Mouse (Mus musculus) spleen, adult 2 months (tissue): ENCODE measurements at regions not wholly inside any gene's neighbourhood (a gene's known extent, or its start where the extent isn't known, plus 50 kb on each side); places are given as distances from the start of the nearest gene placed in this dataset.

Source experiments
- CTCF ChIP-seq: fragments of 200-500 bp; IDR thresholded peaks from 2 replicates; pipeline ENCODE4 v1.5.1; 2011; ENCODE audit warnings: mild to moderate bottlenecking, inconsistent platforms; ENCODE audit not compliant: insufficient read depth, insufficient read length, insufficient replicate concordance; ENCODE audit errors: extremely low read depth
- POLR2A ChIP-seq: fragments of 200-500 bp; IDR thresholded peaks from 2 replicates; pipeline ENCODE4 v1.6.1; 2011; ENCODE audit warnings: low read depth, low read length, inconsistent platforms

DNA sequence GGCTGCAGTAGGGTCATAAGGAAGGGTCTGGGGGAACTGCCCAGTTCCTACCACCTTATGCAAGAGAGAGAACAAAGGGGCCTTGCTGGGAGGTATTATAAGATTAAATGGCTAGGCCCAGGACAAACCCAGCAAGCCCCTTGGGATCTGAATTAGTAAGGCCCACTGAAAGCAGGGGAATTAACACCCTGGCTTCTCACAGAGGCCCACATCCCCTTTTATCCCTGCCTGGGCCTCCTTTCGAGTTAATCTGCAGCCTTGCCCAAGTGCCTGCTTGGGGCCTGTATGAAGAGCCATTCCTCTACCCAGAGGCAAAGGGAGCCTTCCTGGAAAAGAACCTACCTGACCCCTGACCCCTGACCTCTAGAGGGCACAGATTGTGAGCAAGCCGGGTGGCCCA lies 98.2 kb downstream of the Vegfa start:
- TF ChIP-seq CTCF (no peak), POLR2A (no peak)
